Comparison of ENCODE assay signal across 23 mouse cellular contexts in genomic region chr12:77516805-77517204, GRCm38 (mm10).
DNase-seq lines count a peak whose midpoint lies in the region; ATAC-seq and TF ChIP-seq lines count a peak whose summit lies in the region.
"Had no signal": no experiment of that assay in that cellular context is flagged by ENCODE, and none has a peak within 500 bp of the region (broad histone marks: within the 10 kb centered on the region; RNA-seq: fewer than 3 reads in every experiment).

No protein-coding gene starts in this region.

- 68% methylated on average over 6 of the region's 6 CpGs for WGBS in embryonic facial prominence, embryonic 11.5 days
- 79% methylated on average over 6 of the region's 6 CpGs for WGBS in embryonic facial prominence, embryonic 10.5 days
- WGBS in kidney, embryonic 15.5 days = 49% methylated on average over 6 of the region's 6 CpGs
- 43% methylated on average over 6 of the region's 6 CpGs for WGBS in kidney, postnatal 0 days

- H3K27me3 ChIP-seq in embryonic facial prominence, embryonic 11.5 days (ENCODE audit: control insufficient read depth, insufficient read depth, low read length) = no peaks in the 10 kb centered on the region
- no peaks in the 10 kb centered on the region for H3K27me3 ChIP-seq in embryonic facial prominence, embryonic 10.5 days (replicated peaks; ENCODE audit: low read depth, poor library complexity, severe bottlenecking)
- H3K27me3 ChIP-seq in kidney, embryonic 15.5 days = no peaks in the 10 kb centered on the region
- H3K27me3 ChIP-seq in kidney, postnatal 0 days (ENCODE audit: insufficient read depth, low read length) = no peaks in the 10 kb centered on the region
- H3K27me3 ChIP-seq: CH12.LX; embryonic facial prominence, embryonic 12.5 days; forebrain, embryonic 13.5 days; forebrain, embryonic 15.5 days had no signal

- H3K9me3 ChIP-seq in embryonic facial prominence, embryonic 11.5 days (replicated peaks; ENCODE audit: control insufficient read depth, low read length) = no peaks in the 10 kb centered on the region
- no peaks in the 10 kb centered on the region for H3K9me3 ChIP-seq in embryonic facial prominence, embryonic 10.5 days
- no peaks in the 10 kb centered on the region for H3K9me3 ChIP-seq in kidney, embryonic 15.5 days (replicated peaks)
- H3K9me3 ChIP-seq in kidney, postnatal 0 days (replicated peaks; ENCODE audit: low read length) = no peaks in the 10 kb centered on the region
- H3K9me3 ChIP-seq: embryonic facial prominence, embryonic 12.5 days; forebrain, embryonic 13.5 days; forebrain, embryonic 15.5 days; G1E had no signal

- H3K27ac ChIP-seq in embryonic facial prominence, embryonic 11.5 days (replicated peaks; ENCODE audit: low read depth, low read length) = no peak overlapping the region
- H3K27ac ChIP-seq in embryonic facial prominence, embryonic 10.5 days (replicated peaks) = no peak overlapping the region
- H3K27ac ChIP-seq in kidney, embryonic 15.5 days = no peak overlapping the region
- H3K27ac ChIP-seq in kidney, postnatal 0 days = no peak overlapping the region
- H3K27ac ChIP-seq: embryonic facial prominence, embryonic 12.5 days; forebrain, embryonic 13.5 days; forebrain, embryonic 15.5 days had no signal

- H3K9ac ChIP-seq in embryonic facial prominence, embryonic 11.5 days (replicated peaks; ENCODE audit: low read length) = no peak overlapping the region
- no peak overlapping the region for H3K9ac ChIP-seq in kidney, embryonic 15.5 days
- no peak overlapping the region for H3K9ac ChIP-seq in kidney, postnatal 0 days (ENCODE audit: low read depth, low read length)
- H3K9ac ChIP-seq: embryonic facial prominence, embryonic 12.5 days; forebrain, embryonic 13.5 days; forebrain, embryonic 15.5 days had no signal

- peak; percentile 18; the same call in 1 of the 2 replicates for ATAC-seq in embryonic facial prominence, embryonic 11.5 days (replicated peaks; ENCODE audit: insufficient number of reproducible peaks, low FRiP score, low TSS enrichment, low read depth)
- peak; percentile 70; the same call in 1 of the 2 replicates for ATAC-seq in kidney, embryonic 15.5 days (replicated peaks; ENCODE audit: low FRiP score)
- no peak; the same call in 1 of the 2 replicates for ATAC-seq in kidney, postnatal 0 days (replicated peaks; ENCODE audit: low FRiP score, low read depth)
- ATAC-seq: activated CD4-positive, CD25-positive, alpha-beta regulatory T cell, adult 4 months; CD4-positive, CD25-positive, alpha-beta regulatory T cell, adult 4 months; forebrain, embryonic 13.5 days; forebrain, embryonic 15.5 days; Patski had no signal

- H3K4me2 ChIP-seq in embryonic facial prominence, embryonic 11.5 days (ENCODE audit: low read depth, low read length) = no peak overlapping the region
- no peak overlapping the region for H3K4me2 ChIP-seq in kidney, embryonic 15.5 days
- no peak overlapping the region for H3K4me2 ChIP-seq in kidney, postnatal 0 days (ENCODE audit: low read length)
- H3K4me2 ChIP-seq: embryonic facial prominence, embryonic 12.5 days; forebrain, embryonic 13.5 days; forebrain, embryonic 15.5 days had no signal

- no peak overlapping the region for H3K4me3 ChIP-seq in embryonic facial prominence, embryonic 11.5 days (ENCODE audit: low read depth, low read length)
- no peak overlapping the region for H3K4me3 ChIP-seq in embryonic facial prominence, embryonic 10.5 days
- no peak overlapping the region for H3K4me3 ChIP-seq in kidney, embryonic 15.5 days (replicated peaks)
- no peak overlapping the region for H3K4me3 ChIP-seq in kidney, postnatal 0 days (replicated peaks; ENCODE audit: low read depth, low read length)
- H3K4me3 ChIP-seq: embryonic facial prominence, embryonic 12.5 days; forebrain, embryonic 13.5 days; forebrain, embryonic 15.5 days had no signal

- peak; percentile 14 for DNase-seq in embryonic facial prominence, embryonic 11.5 days (ENCODE audit: low spot score)
- no peak for DNase-seq in embryonic facial prominence, embryonic 10.5 days (ENCODE audit: low spot score)
- DNase-seq in kidney, adult 18-20 months = no peak
- peak; percentile 77 for DNase-seq in kidney, postnatal 0 days (ENCODE audit: low spot score)
- DNase-seq in kidney, postnatal 36 days = no peak
- peak; percentile 6 to 18 for DNase-seq in spleen, postnatal 4 days (ENCODE audit: low spot score in 2 of 2)
- no peak for DNase-seq in spleen, postnatal 10 days (ENCODE audit: low spot score in 2 of 2)
- DNase-seq: adrenal gland, adult 8-10 months; adrenal gland, postnatal 14 days; adrenal gland, postnatal 36 days; B cell, adult 2 months; cerebellum, adult 11-12 months; cerebellum, adult 9-10 months; cerebellum, postnatal 10 days had no signal

- no peak for TF ChIP-seq CTCF in kidney, postnatal 0 days (IDR thresholded peaks at IDR 0.05; ENCODE audit: low read depth)

- H3K36me3 ChIP-seq in embryonic facial prominence, embryonic 11.5 days (replicated peaks; ENCODE audit: control insufficient read depth, insufficient read depth, low read depth, low read length) = no peaks in the 10 kb centered on the region
- H3K36me3 ChIP-seq in embryonic facial prominence, embryonic 10.5 days (replicated peaks) = no peaks in the 10 kb centered on the region
- H3K36me3 ChIP-seq in kidney, embryonic 15.5 days = no peaks in the 10 kb centered on the region
- H3K36me3 ChIP-seq in kidney, postnatal 0 days (ENCODE audit: insufficient read depth, low read length) = no peaks in the 10 kb centered on the region
- H3K36me3 ChIP-seq: embryonic facial prominence, embryonic 12.5 days; forebrain, embryonic 15.5 days; G1E had no signal

- no peaks in the 10 kb centered on the region for H3K4me1 ChIP-seq in embryonic facial prominence, embryonic 11.5 days (ENCODE audit: control insufficient read depth, insufficient read depth, low read length)
- peaks cover 26% of the 10 kb centered on the region for H3K4me1 ChIP-seq in embryonic facial prominence, embryonic 10.5 days
- H3K4me1 ChIP-seq in kidney, embryonic 15.5 days = 0 out of 2 replicates have a peak, but pooled peaks cover 9% of the 10 kb centered on the region
- H3K4me1 ChIP-seq in kidney, postnatal 0 days (replicated peaks; ENCODE audit: insufficient read depth, low read length) = no peaks in the 10 kb centered on the region
- H3K4me1 ChIP-seq: forebrain, embryonic 13.5 days; forebrain, embryonic 15.5 days had no signal

Comparison
In these comparisons a context has a peak if more than half of its experiments do, and no peak if none do; other contexts are left out.
1. DNase-seq: peak in embryonic facial prominence, embryonic 11.5 days (single experiment), kidney, postnatal 0 days (single experiment) and spleen, postnatal 4 days (2 of 2); none in embryonic facial prominence, embryonic 10.5 days (single experiment), kidney, adult 18-20 months (single experiment), kidney, postnatal 36 days (0 of 2) and spleen, postnatal 10 days (0 of 2).